Mouse (Mus musculus) thymus, adult 2 months (tissue): Measurements from ENCODE around the gene Tmsb10.

Experiments used
- CTCF ChIP-seq: fragments of 200-500 bp; IDR thresholded peaks from 2 replicates; pipeline ENCODE4 v1.5.1; 2012; ENCODE audit warnings: mild to moderate bottlenecking, control low read depth, low read length, moderate library complexity, borderline replicate concordance; ENCODE audit not compliant: control insufficient read depth, poor library complexity, insufficient read depth; ENCODE audit errors: extremely low read depth
- POLR2A ChIP-seq: fragments of 200-500 bp; IDR thresholded peaks from 2 replicates; pipeline ENCODE4 v1.6.1; 2012; ENCODE audit warnings: mild to moderate bottlenecking, low read length, control low read depth, moderate library complexity; ENCODE audit not compliant: control insufficient read depth, poor library complexity, insufficient read depth; ENCODE audit errors: extremely low read depth

DNA sequence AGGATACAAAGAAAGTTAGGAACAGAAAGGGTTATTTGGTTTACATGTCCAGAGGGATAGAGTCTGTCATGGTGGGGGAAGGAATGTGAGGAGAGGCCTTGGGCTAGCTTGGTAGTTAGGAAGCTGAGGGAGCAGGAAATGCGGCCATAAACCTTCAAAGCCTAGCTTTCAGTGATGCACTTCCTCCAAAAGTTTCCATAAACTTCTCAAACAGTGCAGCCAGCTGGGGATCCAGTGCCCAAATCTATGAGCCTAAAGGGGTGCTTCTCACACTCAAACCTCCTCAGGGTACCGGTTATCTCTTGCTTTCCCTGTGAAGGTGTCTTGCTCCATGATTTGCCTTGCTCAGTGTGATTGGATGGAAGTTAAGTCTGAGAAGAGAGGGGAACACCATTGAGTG lies 5.6 kb downstream of the Tmsb10 start:
- TF ChIP-seq CTCF (no peak), POLR2A (no peak)
